Mouse (Mus musculus) MEL (cell line): ENCODE measurements around the gene Hps4. TPM values are rescaled to one million over a fixed set of nuclear protein-coding genes. Genes with fewer than 3 reads are reported as not detected.

Experiments
- DNase-seq: peaks from one replicate; pipeline ENCODE4 v3.0.0; 2011; ENCODE audit warnings: low read depth, low spot score
- H3K27ac ChIP-seq: 2 replicates; pipeline ENCODE4 v1.5.1; 2012; ENCODE audit warnings: low read depth, mild to moderate bottlenecking, control low read depth, low read length, moderate library complexity; ENCODE audit not compliant: control insufficient read depth
- H3K27me3 ChIP-seq, 2 experiments: fragments of 150-350 bp in 1 of 2; sonication (generic) in 1 of 2; 2 replicates each; pipeline ENCODE4 v1.6.1; 2012; ENCODE audit warnings: low read length in 2 of 2, mild to moderate bottlenecking in 2 of 2, improper control_type of control experiment in 1 of 2, moderate library complexity in 1 of 2; ENCODE audit not compliant: insufficient read depth in 2 of 2, control insufficient read depth in 1 of 2
- H3K36me3 ChIP-seq, 2 experiments: 2 replicates each; pipeline ENCODE4 v1.6.1; 2012 to 2014; ENCODE audit warnings: low read length in 2 of 2, improper control_type of control experiment in 1 of 2, inconsistent platforms in 1 of 2, mild to moderate bottlenecking in 1 of 2; ENCODE audit not compliant: insufficient read depth in 2 of 2, control insufficient read depth in 1 of 2
- H3K4me1 ChIP-seq, 2 experiments: fragments of 150-350 bp in 1 of 2; sonication (generic) in 1 of 2; 2 replicates each; pipeline ENCODE4 v1.6.1; 2012; ENCODE audit warnings: low read length in 2 of 2, improper control_type of control experiment in 1 of 2, mild to moderate bottlenecking in 1 of 2; ENCODE audit not compliant: insufficient read depth in 2 of 2, control insufficient read depth in 1 of 2
- H3K4me3 ChIP-seq, 2 experiments: fragments of 150-350 bp in 1 of 2; sonication (generic) in 1 of 2; 2 replicates each; pipeline ENCODE4 v1.5.1; 2012; ENCODE audit warnings: low read depth in 2 of 2, low read length in 2 of 2, mild to moderate bottlenecking in 2 of 2, moderate library complexity in 2 of 2, control low read depth in 1 of 2, improper control_type of control experiment in 1 of 2; ENCODE audit not compliant: control insufficient read depth in 1 of 2, insufficient read depth in 1 of 2
- H3K79me2 ChIP-seq: 2 replicates; pipeline ENCODE4 v1.6.1; 2012; ENCODE audit warnings: mild to moderate bottlenecking, low read length, moderate library complexity; ENCODE audit not compliant: control insufficient read depth, poor library complexity, insufficient read depth
- H3K9ac ChIP-seq: 2 replicates; pipeline ENCODE4 v1.6.1; 2012; ENCODE audit warnings: low read depth, mild to moderate bottlenecking, control low read depth, low read length, moderate library complexity; ENCODE audit not compliant: control insufficient read depth, poor library complexity, severe bottlenecking
- H3K9me3 ChIP-seq: fragments of 150-350 bp; sonication (generic); replicated peaks from 2 replicates; pipeline ENCODE4 v1.6.1; 2012; ENCODE audit warnings: mild to moderate bottlenecking, low read length, improper control_type of control experiment, moderate library complexity; ENCODE audit not compliant: insufficient read depth
- BHLHE40 ChIP-seq: IDR thresholded peaks from 2 replicates; pipeline ENCODE4 v1.6.1; 2012; ENCODE audit warnings: low read depth, mild to moderate bottlenecking, inconsistent platforms, low read length, improper control_type of control experiment, borderline replicate concordance
- CTCF ChIP-seq, 3 experiments: IDR thresholded peaks in 2 of 3; conservative IDR thresholded peaks in 1 of 3; 2 replicates each; pipeline ENCODE4 v1.5.1; 2011 to 2012; ENCODE audit warnings: low read length in 3 of 3, low read depth in 2 of 3, mild to moderate bottlenecking in 2 of 3, improper control_type of control experiment in 1 of 3, inconsistent platforms in 1 of 3, mixed read lengths in 1 of 3, moderate library complexity in 1 of 3; ENCODE audit not compliant: control insufficient read depth in 1 of 3, insufficient read depth in 1 of 3, poor library complexity in 1 of 3, severe bottlenecking in 1 of 3
- E2F4 ChIP-seq: IDR thresholded peaks from 2 replicates; pipeline ENCODE4 v1.6.1; 2011; ENCODE audit warnings: low read depth, low read length, improper control_type of control experiment, borderline replicate concordance
- EP300 ChIP-seq, 2 experiments: IDR thresholded peaks; 2 replicates each; pipeline ENCODE4 v1.6.1; 2011; ENCODE audit warnings: improper control_type of control experiment in 2 of 2, low read length in 2 of 2, low read depth in 1 of 2, mild to moderate bottlenecking in 1 of 2
- HCFC1 ChIP-seq: IDR thresholded peaks from 2 replicates; pipeline ENCODE4 v1.6.1; 2012; ENCODE audit warnings: low read depth, mild to moderate bottlenecking, inconsistent platforms, low read length, improper control_type of control experiment, moderate library complexity
- JUND ChIP-seq: IDR thresholded peaks from 2 replicates; pipeline ENCODE4 v1.6.1; 2011; ENCODE audit warnings: low read depth, mild to moderate bottlenecking, improper control_type of control experiment, low read length
- KAT2A ChIP-seq: conservative IDR thresholded peaks from 2 replicates; pipeline ENCODE4 v1.6.1; 2012; ENCODE audit warnings: low read depth, low read length, improper control_type of control experiment, inconsistent platforms
- MAFK ChIP-seq: IDR thresholded peaks from 2 replicates; pipeline ENCODE4 v1.6.1; 2011; ENCODE audit warnings: low read depth, mild to moderate bottlenecking, low read length, improper control_type of control experiment, borderline replicate concordance
- MAX ChIP-seq: IDR thresholded peaks from 2 replicates; pipeline ENCODE4 v1.6.1; 2011; ENCODE audit warnings: low read length, improper control_type of control experiment
- MAZ ChIP-seq: IDR thresholded peaks from 2 replicates; pipeline ENCODE4 v1.6.1; 2012; ENCODE audit warnings: low read depth, mild to moderate bottlenecking, inconsistent platforms, low read length, improper control_type of control experiment
- MEF2A ChIP-seq: IDR thresholded peaks from 2 replicates; pipeline ENCODE4 v1.6.1; 2014; ENCODE audit warnings: low read depth, mild to moderate bottlenecking, inconsistent platforms, low read length, improper control_type of control experiment; ENCODE audit not compliant: poor library complexity, insufficient replicate concordance, severe bottlenecking; ENCODE audit errors: extremely low read depth
- NELFE ChIP-seq: IDR thresholded peaks from 2 replicates; pipeline ENCODE4 v1.6.1; 2011; ENCODE audit warnings: low read depth, low read length, improper control_type of control experiment
- NRF1 ChIP-seq: IDR thresholded peaks from 2 replicates; pipeline ENCODE4 v1.6.1; 2014; ENCODE audit warnings: low read depth, mild to moderate bottlenecking, inconsistent platforms, low read length, improper control_type of control experiment, moderate library complexity; ENCODE audit not compliant: poor library complexity, insufficient read depth, severe bottlenecking
- POLR2AphosphoS5 ChIP-seq: IDR thresholded peaks from 2 replicates; pipeline ENCODE4 v1.6.1; 2012; ENCODE audit warnings: low read depth, borderline replicate concordance, mild to moderate bottlenecking, inconsistent platforms, low read length, moderate library complexity, mixed read lengths
- RAD21 ChIP-seq: IDR thresholded peaks from 2 replicates; pipeline ENCODE4 v1.6.1; 2011; ENCODE audit warnings: mild to moderate bottlenecking, low read depth, low read length, improper control_type of control experiment
- SIN3A ChIP-seq: IDR thresholded peaks from 2 replicates; pipeline ENCODE4 v1.6.1; 2012; ENCODE audit warnings: low read length, improper control_type of control experiment, inconsistent platforms
- SMC3 ChIP-seq: IDR thresholded peaks from 2 replicates; pipeline ENCODE4 v1.6.1; 2011; ENCODE audit warnings: low read depth, low read length, improper control_type of control experiment
- TAL1 ChIP-seq: IDR thresholded peaks from 2 replicates; pipeline ENCODE4 v1.6.1; 2012; ENCODE audit warnings: mild to moderate bottlenecking, inconsistent platforms, low read length, moderate library complexity, mixed read lengths
- TBP ChIP-seq: IDR thresholded peaks from 2 replicates; pipeline ENCODE4 v1.8.0; 2011; ENCODE audit warnings: low read depth, low read length, improper control_type of control experiment
- TCF12 ChIP-seq: IDR thresholded peaks from 2 replicates; pipeline ENCODE4 v1.6.1; 2014; ENCODE audit warnings: low read depth, mild to moderate bottlenecking, inconsistent platforms, low read length, improper control_type of control experiment, moderate library complexity
- USF1 ChIP-seq: IDR thresholded peaks from 2 replicates; pipeline ENCODE4 v1.6.1; 2014; ENCODE audit warnings: low read depth, mild to moderate bottlenecking, inconsistent platforms, low read length, improper control_type of control experiment, moderate library complexity
- USF2 ChIP-seq, 2 experiments: IDR thresholded peaks; 2 replicates each; pipeline ENCODE4 v1.6.1; 2011 to 2012; ENCODE audit warnings: improper control_type of control experiment in 2 of 2, low read length in 2 of 2, borderline replicate concordance in 1 of 2, inconsistent platforms in 1 of 2, low read depth in 1 of 2, mild to moderate bottlenecking in 1 of 2; ENCODE audit not compliant: insufficient read depth in 1 of 2
- ZKSCAN1 ChIP-seq: IDR thresholded peaks from 2 replicates; pipeline ENCODE4 v1.6.1; 2012; ENCODE audit warnings: low read depth, mild to moderate bottlenecking, inconsistent platforms, low read length, improper control_type of control experiment, moderate library complexity
- ZMIZ1 ChIP-seq: IDR thresholded peaks from 2 replicates; pipeline ENCODE4 v1.6.1; 2012; ENCODE audit warnings: low read depth, mild to moderate bottlenecking, inconsistent platforms, low read length, improper control_type of control experiment, moderate library complexity
- ZNF384 ChIP-seq: IDR thresholded peaks from 2 replicates; pipeline ENCODE4 v1.6.1; 2012; ENCODE audit warnings: low read depth, mild to moderate bottlenecking, inconsistent platforms, low read length, improper control_type of control experiment
- polyA plus RNA-seq, 2 experiments: library from polyadenylated mRNA; stranded (reverse) in 1 of 2; unstranded in 1 of 2; fragments of >175 nt in 1 of 2; fragments of >200 nt in 1 of 2; gene quantifications; 2 replicates each; pipeline versions ENCODE4 v1.2.1 to v1.2.4; 2012; ENCODE audit warnings: low replicate concordance in 2 of 2, low read depth in 1 of 2; ENCODE audit not compliant: insufficient read length in 2 of 2, insufficient read depth in 1 of 2, missing spikeins in 1 of 2
- total RNA-seq: library from RNA; depleted of rRNA; stranded (reverse); fragments of 300-350 nt; gene quantifications from 2 replicates; pipeline ENCODE4 v1.2.3, GENCODE M21; 2012

The Hps4 gene
- total and polyA plus RNA-seq, 3 experiments, result 37.1 to 41.7 TPM; not detected in 1

DNA sequence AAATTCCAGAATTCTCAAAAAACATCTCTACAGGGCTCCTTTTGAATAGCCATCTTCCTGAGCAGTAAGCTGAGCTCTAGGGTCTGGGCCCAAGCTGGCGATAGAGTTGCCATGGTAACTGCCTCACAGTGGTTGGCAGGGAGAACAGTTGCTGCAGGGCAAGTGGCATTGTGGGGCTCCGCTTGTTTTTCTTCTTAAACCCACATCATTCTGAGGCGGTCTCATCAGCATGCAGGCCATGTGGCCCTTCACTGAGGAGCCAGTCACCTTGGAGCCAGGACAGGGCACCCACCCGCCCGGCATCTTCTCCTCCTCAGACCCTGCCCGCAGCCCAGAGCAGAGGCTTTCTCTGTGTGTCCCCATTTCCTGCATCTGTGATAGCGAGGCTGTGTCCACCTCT, 29.1 kb downstream of the Hps4 start:
- no peak overlapping the region for H3K9ac ChIP-seq
- no peak for DNase-seq
- no peaks in the 10 kb centered on the region; a peak in 1 of 4 replicates for H3K36me3 ChIP-seq
- no peak for TF ChIP-seq TAL1
- no peak for TF ChIP-seq KAT2A
- no peak for TF ChIP-seq MAFK
- no peak for TF ChIP-seq E2F4
- TF ChIP-seq BHLHE40, result no peak
- no peak for TF ChIP-seq EP300 (IDR thresholded peaks at IDR 0.05; ENCODE audit: low read depth in 1 of 2, low read length in 2 of 2)
- no peak for TF ChIP-seq POLR2AphosphoS5
- no peak for TF ChIP-seq SMC3
- no peak for TF ChIP-seq SIN3A
- TF ChIP-seq USF2 (IDR thresholded peaks at IDR 0.05; ENCODE audit: borderline replicate concordance in 1 of 2, insufficient read depth in 1 of 2, low read depth in 1 of 2, low read length in 2 of 2), result no peak
- TF ChIP-seq, all 39 proteins: peak for 0
- Histone ChIP-seq H3K27ac (no peak overlapping the region), H3K9me3 (no peaks in the 10 kb centered on the region), H3K79me2 (no peaks in the 10 kb centered on the region), H3K4me1 (no peaks in the 10 kb centered on the region), H3K4me3 (no peak overlapping the region), H3K27me3 (no peaks in the 10 kb centered on the region)

- no peaks in the 10 kb centered on the region for H3K27me3 ChIP-seq
- DNase-seq, result no peak
- no peak overlapping the region for H3K9ac ChIP-seq
- H3K79me2 ChIP-seq, result no peaks in the 10 kb centered on the region
- no peaks in the 10 kb centered on the region for H3K9me3 ChIP-seq
- H3K27ac ChIP-seq, result no peak overlapping the region
- no peak for TF ChIP-seq SMC3
- TF ChIP-seq RAD21, result no peak
- no peak for TF ChIP-seq ZMIZ1
- H3K4me1 ChIP-seq, result no peaks in the 10 kb centered on the region
- no peak overlapping the region for H3K4me3 ChIP-seq
- H3K36me3 ChIP-seq, result no peaks in the 10 kb centered on the region; a peak in 1 of 4 replicates
Measured at GRCm38 (mm10) chr5:112376111-112376510, 33.2 kb downstream of the Hps4 start.

DNA sequence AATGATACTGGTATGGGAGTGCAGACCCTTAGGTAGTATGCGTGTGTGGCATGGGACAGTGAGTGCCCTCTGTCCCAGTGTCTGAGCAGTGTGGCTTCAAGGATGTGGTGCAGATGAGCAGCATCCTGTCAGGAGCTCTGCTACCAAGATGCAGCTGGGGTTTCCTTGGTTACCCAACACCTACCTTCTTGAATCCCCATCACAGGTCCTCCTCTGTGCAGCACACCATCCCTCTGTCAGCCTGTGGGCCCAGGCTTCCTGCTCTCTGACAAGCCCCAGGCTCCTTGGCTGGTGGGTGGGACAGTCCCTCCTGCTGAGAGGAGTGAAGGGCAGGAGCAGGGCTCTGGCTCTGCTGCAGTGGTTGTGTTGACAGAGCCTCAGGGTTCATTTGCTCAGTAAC, 34.5 kb downstream of the Hps4 start:
- H3K9me3 ChIP-seq, result no peaks in the 10 kb centered on the region
- TF ChIP-seq NELFE, result no peak
- TF ChIP-seq ZMIZ1, result no peak
- no peak for TF ChIP-seq JUND
- TF ChIP-seq TAL1, result no peak
- no peak for TF ChIP-seq ZNF384
- no peak for TF ChIP-seq TBP
- TF ChIP-seq EP300 (IDR thresholded peaks at IDR 0.05; ENCODE audit: low read depth in 1 of 2, low read length in 2 of 2), result no peak
- no peak for TF ChIP-seq USF1
- no peak for TF ChIP-seq RAD21
- no peak for TF ChIP-seq E2F4
- TF ChIP-seq USF2 (IDR thresholded peaks at IDR 0.05; ENCODE audit: borderline replicate concordance in 1 of 2, insufficient read depth in 1 of 2, low read depth in 1 of 2, low read length in 2 of 2), result no peak
- no peak for TF ChIP-seq HCFC1
- no peak for TF ChIP-seq MAX
- TF ChIP-seq TCF12, result no peak
- no peak for TF ChIP-seq CTCF (IDR thresholded peaks at IDR 0.05 in 2 of 3, conservative IDR thresholded peaks at IDR 0.05 in 1 of 3; ENCODE audit: control insufficient read depth in 1 of 3, insufficient read depth in 1 of 3, low read depth in 2 of 3, low read length in 3 of 3, poor library complexity in 1 of 3, severe bottlenecking in 1 of 3)
- no peak for TF ChIP-seq MEF2A
- no peak for TF ChIP-seq ZKSCAN1
- TF ChIP-seq NRF1, result no peak
- TF ChIP-seq POLR2AphosphoS5, result no peak
- no peak for TF ChIP-seq MAZ
- H3K36me3 ChIP-seq, result no peaks in the 10 kb centered on the region; a peak in 1 of 4 replicates
- H3K27me3 ChIP-seq, result no peaks in the 10 kb centered on the region
- no peak overlapping the region for H3K4me3 ChIP-seq
- no peak for DNase-seq
- H3K9ac ChIP-seq, result no peak overlapping the region
- no peaks in the 10 kb centered on the region for H3K79me2 ChIP-seq
- no peak overlapping the region for H3K27ac ChIP-seq
- no peaks in the 10 kb centered on the region for H3K4me1 ChIP-seq
